Mouse (Mus musculus) embryonic fibroblast, embryonic 13.5 days (primary cell): ENCODE data around the gene Kdm4b. TPM values are rescaled to one million over a fixed set of nuclear protein-coding genes. Genes with fewer than 3 reads are reported as not detected.

Source experiments
- H3K27ac ChIP-seq: 2 replicates; pipeline ENCODE4 v1.5.1; 2012; ENCODE audit warnings: low read length, control low read depth, inconsistent platforms; ENCODE audit not compliant: insufficient read depth
- H3K4me1 ChIP-seq: 2 replicates; pipeline ENCODE4 v1.6.1; 2011; ENCODE audit warnings: low read length; ENCODE audit not compliant: control insufficient read depth, insufficient read depth
- H3K4me3 ChIP-seq: 2 replicates; pipeline ENCODE4 v1.5.1; 2011; ENCODE audit warnings: mild to moderate bottlenecking, control low read depth, low read length; ENCODE audit not compliant: insufficient read depth
- CTCF ChIP-seq: IDR thresholded peaks from 2 replicates; pipeline ENCODE4 v1.5.1; 2011; ENCODE audit warnings: mild to moderate bottlenecking, control low read depth, low read length, moderate library complexity, borderline replicate concordance; ENCODE audit not compliant: insufficient read depth
- POLR2A ChIP-seq: IDR thresholded peaks from 2 replicates; pipeline ENCODE4 v1.6.1; 2011; ENCODE audit warnings: low read depth, mild to moderate bottlenecking, control low read depth, low read length, moderate library complexity
- polyA plus RNA-seq: library from polyadenylated mRNA; stranded (reverse); fragments of >200 nt; gene quantifications from 2 replicates; pipeline ENCODE4 v1.2.4, GENCODE M21; 2011; ENCODE audit warnings: low read depth; ENCODE audit not compliant: missing spikeins, insufficient read length

Kdm4b gene
- polyA plus RNA-seq, 1 experiment = 30.8 TPM

GRCm38 (mm10) chr17:56338909-56339308 is 13.0 kb downstream of the Kdm4b start:
- H3K4me3 ChIP-seq = no peak overlapping the region
- TF ChIP-seq CTCF = no peak; the same call in 1 of the 2 replicates
- H3K27ac ChIP-seq = no peak overlapping the region
- H3K4me1 ChIP-seq = 0 out of 2 replicates have a peak, but pooled peaks cover 3% of the 10 kb centered on the region

- TF ChIP-seq CTCF (no peak), POLR2A (no peak)
- Histone ChIP-seq H3K4me3 (no peak overlapping the region), H3K4me1 (no peaks in the 10 kb centered on the region), H3K27ac (no peak overlapping the region)
These were observed 14.9 kb downstream of the Kdm4b start for GRCm38 (mm10) chr17:56340717-56341116.

- Histone ChIP-seq H3K27ac (no peak overlapping the region), H3K4me1 (no peaks in the 10 kb centered on the region), H3K4me3 (no peak overlapping the region)
- TF ChIP-seq POLR2A = no peak
- TF ChIP-seq CTCF = no peak
These were observed 17.6 kb downstream of the Kdm4b start for GRCm38 (mm10) chr17:56343466-56343865.

- TF ChIP-seq POLR2A = no peak
- no peak for TF ChIP-seq CTCF
- Histone ChIP-seq H3K4me3 (no peak overlapping the region), H3K27ac (no peak overlapping the region), H3K4me1 (no peaks in the 10 kb centered on the region)
These were observed 19.5 kb downstream of the Kdm4b start for GRCm38 (mm10) chr17:56345364-56345763.

- Histone ChIP-seq H3K4me3 (no peak overlapping the region), H3K4me1 (no peaks in the 10 kb centered on the region), H3K27ac (no peak overlapping the region)
- TF ChIP-seq POLR2A (no peak), CTCF (no peak)
These were observed 22.3 kb downstream of the Kdm4b start for GRCm38 (mm10) chr17:56348128-56348527.

GRCm38 (mm10) chr17:56348586-56348985 is 22.7 kb downstream of the Kdm4b start:
- Histone ChIP-seq H3K4me1 (no peaks in the 10 kb centered on the region), H3K27ac (no peak overlapping the region), H3K4me3 (no peak overlapping the region)
- no peak for TF ChIP-seq POLR2A

GRCm38 (mm10) chr17:56350694-56351093 is 24.8 kb downstream of the Kdm4b start:
- Histone ChIP-seq H3K4me3 (no peak overlapping the region), H3K4me1 (no peaks in the 10 kb centered on the region), H3K27ac (no peak overlapping the region)
- TF ChIP-seq POLR2A (no peak), CTCF (peak; percentile 53; the same call in 1 of the 2 replicates)

- Histone ChIP-seq H3K4me3 (no peak overlapping the region), H3K4me1 (no peaks in the 10 kb centered on the region), H3K27ac (no peak overlapping the region)
- TF ChIP-seq CTCF = peak; percentile 97
- TF ChIP-seq POLR2A = no peak
These were observed 31.3 kb downstream of the Kdm4b start for GRCm38 (mm10) chr17:56356921-56357885.

GRCm38 (mm10) chr17:56359183-56359725 is 33.4 kb downstream of the Kdm4b start:
- TF ChIP-seq POLR2A = no peak
- no peak for TF ChIP-seq CTCF
- no peaks in the 10 kb centered on the region for H3K4me1 ChIP-seq
- H3K27ac ChIP-seq = no peak overlapping the region
- H3K4me3 ChIP-seq = no peak overlapping the region

GRCm38 (mm10) chr17:56359864-56360263 is 34.0 kb downstream of the Kdm4b start:
- Histone ChIP-seq H3K4me1 (no peaks in the 10 kb centered on the region), H3K27ac (no peak overlapping the region), H3K4me3 (no peak overlapping the region)
- TF ChIP-seq CTCF (no peak), POLR2A (no peak)
